Mouse (Mus musculus) thymus, postnatal 0 days (tissue): ENCODE measurements around the gene Crlf3. TPM values are rescaled to one million over a fixed set of nuclear protein-coding genes. Genes with fewer than 3 reads are reported as not detected.

ENCODE experiments used
- DNase-seq: peaks from one replicate; pipeline ENCODE4 v3.0.0-alpha.2; 2015; ENCODE audit warnings: low spot score
- polyA plus RNA-seq: library from polyadenylated mRNA; unstranded; fragments of >200 nt; fragmentation: Nextera tagmentation; extraction: Ambion mirVana; gene quantifications from 2 replicates; pipeline ENCODE4 v1.2.1, GENCODE M21; 2015

Gene Crlf3
- 110 and 116 TPM in 2 replicates for polyA plus RNA-seq

DNA sequence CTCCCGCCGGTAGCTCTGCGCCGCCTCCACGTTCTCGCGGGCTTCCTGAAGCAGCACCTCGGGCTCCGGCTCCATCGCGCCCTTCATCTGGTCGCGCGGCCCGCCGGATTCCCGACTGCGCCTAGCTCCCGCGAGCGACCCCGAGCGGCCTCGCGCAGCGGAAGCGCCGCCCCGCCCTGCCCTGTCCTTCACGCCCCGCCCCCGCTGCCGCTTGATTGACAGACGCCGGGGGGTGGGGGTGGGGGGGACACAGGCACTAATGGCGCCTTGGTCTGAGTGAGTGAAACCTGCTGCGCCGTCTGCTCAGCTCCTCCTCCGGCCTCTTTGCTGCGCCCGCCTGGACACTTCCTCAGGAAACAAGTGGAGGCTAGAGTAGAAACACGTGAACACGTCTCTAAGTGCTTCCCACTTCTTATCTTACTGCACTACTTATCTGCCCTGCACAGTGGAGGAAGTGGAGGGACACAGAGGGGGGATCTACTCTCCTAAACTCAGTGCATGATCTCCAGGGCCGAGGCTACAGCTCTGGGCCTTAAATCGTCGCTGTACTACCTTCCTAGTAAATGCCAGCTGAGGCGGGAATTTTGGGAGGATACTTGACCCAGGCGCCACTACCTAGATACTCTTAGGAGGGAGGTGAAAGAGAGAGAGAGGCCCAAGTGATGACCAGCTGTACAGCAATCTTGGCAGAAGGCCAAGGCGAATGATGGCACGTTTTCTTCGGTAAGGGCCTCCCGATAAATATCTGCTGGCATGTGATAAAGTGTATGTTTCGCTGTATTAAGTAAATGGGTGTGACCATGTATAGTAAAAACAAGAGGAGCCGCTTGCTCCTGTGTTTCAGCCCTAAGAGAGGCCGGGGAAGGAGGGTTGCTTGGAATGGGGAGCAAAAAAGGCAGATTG lies at the start of gene Crlf3:
Crlf3 (minus strand) TSS at position 166 of the 903 bp plus-strand sequence.
- DNase-seq, result peak; percentile 94

- DNase-seq, result no peak
Measured at GRCm38 (mm10) chr11:80116411-80116810, 35.6 kb upstream of the Crlf3 start.

GRCm38 (mm10) chr11:80104407-80104806 lies 23.6 kb upstream of the Crlf3 start:
- no peak for DNase-seq

- DNase-seq, result no peak
Measured at GRCm38 (mm10) chr11:80101298-80101697, 20.5 kb upstream of the Crlf3 start.

- DNase-seq, result no peak
Measured at GRCm38 (mm10) chr11:80098444-80099056, 17.8 kb upstream of the Crlf3 start.

DNA sequence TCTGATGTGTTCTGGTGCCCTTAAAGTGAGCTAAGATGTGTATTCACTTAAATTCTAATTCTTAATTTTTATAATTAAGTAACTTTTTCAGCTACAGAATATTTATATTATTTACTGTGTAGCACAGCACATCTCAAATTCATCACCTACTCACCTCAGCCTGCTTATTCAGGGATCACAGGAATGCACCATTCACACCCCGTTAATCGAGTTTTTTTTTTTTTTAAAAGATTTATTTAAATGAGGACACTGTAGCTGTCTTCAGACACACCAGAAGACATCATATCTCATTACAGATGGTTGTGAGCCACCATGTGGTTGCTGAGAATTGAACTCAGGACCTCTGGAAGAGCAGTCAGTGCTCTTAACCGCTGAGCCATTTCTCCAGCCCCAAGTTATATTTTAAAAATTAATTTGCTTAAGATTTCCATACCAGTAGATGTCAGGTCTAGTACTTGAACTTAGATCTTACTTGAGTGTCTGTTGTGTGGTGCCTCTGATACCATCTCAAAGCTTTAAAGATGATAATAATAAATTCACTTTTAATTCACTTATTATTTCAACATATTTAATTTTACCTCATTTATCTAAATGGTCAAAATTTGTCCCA lies 9.9 kb upstream of the Crlf3 start:
- DNase-seq, result no peak

GRCm38 (mm10) chr11:80089817-80090214 lies 9.0 kb upstream of the Crlf3 start:
- no peak for DNase-seq

DNA sequence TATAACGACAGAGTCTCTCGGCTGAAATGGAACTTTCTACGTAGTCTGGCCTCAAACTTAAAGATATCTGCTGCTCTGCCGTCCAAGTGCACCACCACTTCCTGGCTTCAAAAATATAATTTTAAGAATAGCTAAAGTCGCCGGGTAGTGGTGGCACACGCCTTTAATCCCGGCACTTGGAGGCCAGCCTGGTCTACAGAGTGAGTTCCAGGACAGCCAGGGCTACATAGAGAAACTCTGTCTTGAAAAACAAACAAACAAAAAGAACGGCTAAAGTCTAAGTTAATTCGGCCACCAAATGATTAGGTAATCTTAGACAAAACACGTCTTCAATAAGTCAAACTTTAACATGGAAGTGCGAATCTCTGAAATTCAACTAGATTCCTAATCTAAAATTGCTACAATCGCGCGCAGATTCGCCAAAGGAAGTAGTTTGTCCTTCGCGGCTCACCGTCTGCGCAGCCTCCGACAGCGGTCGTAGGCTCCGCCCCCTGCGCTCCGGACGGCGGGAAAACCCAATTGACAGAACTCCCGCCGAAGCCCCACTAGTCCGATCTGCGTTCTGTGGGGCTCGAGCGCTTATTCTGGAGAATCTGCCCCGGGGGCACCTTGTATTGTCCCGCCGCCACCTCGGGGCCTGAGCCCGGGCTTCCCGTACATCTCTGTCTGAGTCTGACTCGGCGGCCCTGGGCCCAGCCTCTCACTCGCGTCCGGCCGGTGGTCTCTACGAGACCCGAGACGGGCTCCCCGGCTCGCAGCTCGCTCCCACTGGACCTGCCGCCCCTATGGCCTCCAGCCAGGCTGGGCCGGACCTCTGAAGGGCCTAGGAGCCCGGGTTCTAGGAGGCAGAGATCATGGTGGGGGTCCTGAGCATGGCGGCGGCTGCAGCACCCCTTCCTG lies 8.4 kb upstream of the Crlf3 start, which contains the start of gene Atad5:
Atad5 (plus strand) TSS at position 484 of the 900 bp plus-strand sequence.
- peak; percentile 87 for DNase-seq

- DNase-seq, result peak; percentile 91
Measured at GRCm38 (mm10) chr11:80086844-80087243, 6.1 kb upstream of the Crlf3 start.

- no peak for DNase-seq
Measured at GRCm38 (mm10) chr11:80085356-80086055, 4.7 kb upstream of the Crlf3 start.

- DNase-seq, result no peak
Measured at GRCm38 (mm10) chr11:80081786-80082319, 1.1 kb upstream of the Crlf3 start.

DNA sequence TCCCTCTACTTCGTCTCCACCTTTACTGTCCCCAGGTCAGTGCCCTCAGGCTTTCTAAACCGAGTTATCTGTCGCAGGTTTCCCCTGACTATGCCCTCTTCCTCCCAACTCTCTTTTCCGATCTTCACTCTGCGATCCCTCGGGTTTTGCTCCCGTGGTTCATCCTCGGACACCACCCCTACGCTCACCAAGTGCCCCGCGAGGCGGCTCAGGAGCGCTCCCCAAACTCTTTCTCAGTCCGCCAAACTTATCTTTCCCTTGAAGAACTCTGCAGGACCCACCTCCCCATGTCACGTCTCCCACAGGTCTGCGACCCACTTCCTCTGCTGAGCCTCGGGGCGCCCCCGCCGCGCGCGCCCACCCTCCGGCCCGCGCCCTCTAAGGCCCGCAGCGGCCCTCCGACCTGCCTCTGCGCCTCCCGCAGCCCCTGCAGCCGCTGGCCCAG lies 388 bp downstream of the Crlf3 start:
- no peak for DNase-seq

DNA sequence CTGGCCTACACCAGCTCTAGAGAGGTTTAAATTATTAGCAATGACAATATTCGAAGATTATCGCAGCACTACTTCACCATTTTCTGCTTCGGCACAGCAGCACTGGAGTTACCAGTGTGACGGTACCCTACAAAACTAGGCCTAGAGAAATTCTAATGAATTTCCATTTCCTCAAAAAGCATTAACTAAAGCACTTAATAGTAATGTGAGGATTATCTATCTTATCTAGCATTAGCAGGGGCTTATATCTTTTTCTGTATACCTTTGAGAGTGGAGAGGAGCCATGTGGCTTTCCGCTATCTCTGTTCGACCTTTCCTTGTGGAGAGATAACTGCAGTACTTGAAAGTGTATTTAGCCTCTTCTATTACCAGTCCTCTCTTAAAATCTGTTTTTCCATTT lies 1.0 kb downstream of the Crlf3 start:
- DNase-seq, result no peak

- DNase-seq, result no peak
Measured at GRCm38 (mm10) chr11:80078831-80079230, 2.0 kb downstream of the Crlf3 start.

DNA sequence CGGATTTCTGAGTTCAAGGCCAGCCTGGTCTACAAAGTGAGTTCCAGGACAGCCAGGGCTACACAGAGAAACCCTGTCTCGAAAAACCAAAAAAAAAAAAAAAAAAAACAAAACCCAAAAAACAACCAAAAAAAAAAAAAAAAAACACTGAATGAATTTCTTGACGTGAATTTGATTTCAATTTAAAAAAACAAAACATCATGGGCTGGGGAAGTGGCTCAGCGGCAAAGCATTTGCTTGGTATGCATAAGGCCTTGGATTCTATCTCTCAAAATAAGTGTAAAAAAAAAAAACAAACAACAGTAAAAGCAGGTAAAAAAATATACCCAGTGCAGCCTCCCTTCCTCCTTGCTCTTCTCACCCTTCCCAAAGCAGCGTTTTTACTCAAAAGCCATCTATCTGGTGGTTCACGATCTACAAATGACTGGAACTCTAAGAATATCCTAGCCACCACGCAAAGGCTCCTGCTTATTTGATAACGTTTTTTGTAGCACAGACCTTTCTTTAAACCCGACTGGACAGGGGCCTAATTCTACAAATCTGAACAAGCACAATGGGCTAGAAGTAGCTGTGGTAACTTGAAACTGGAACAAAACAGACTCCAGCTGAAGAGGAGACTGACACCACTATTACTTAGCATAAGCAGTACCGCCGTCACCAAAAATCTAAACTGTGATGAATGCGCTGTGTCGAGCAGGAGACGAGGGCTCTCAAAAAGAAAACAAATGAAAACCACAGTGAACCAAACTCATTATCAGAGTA lies 2.8 kb downstream of the Crlf3 start:
- no peak for DNase-seq

DNA sequence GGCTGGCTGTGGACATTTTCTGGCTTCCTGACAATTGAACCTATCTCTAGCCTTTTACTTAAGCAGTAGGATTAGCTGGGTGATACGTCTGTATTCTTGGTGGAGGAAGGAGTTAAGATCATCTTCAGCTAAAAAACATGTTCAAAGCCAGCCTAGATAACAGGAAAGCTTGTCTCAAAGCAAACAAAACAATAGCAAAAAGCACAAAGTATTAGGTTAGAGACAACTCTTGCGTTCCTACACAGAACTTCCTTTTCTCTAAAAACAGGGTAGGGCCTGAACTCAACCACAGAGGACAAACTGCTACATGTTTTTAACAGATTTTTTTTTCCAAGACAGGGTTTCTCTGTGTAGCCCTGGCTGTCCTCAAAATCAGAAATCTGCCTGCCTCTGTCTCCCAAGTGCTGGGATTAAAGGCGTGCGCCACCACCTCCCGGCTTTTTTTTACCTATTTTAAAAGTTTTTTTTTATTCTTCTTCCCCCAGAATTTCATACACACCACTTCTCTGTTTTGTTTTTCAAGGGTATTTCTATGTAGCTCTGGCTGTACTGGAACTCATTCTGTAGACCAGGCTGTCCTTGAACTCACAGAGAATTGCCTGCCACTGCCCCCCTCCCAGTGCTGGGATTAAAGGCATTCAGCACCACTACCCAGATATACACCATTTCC lies 5.0 kb downstream of the Crlf3 start:
- no peak for DNase-seq

- peak; percentile 30 for DNase-seq
Measured at GRCm38 (mm10) chr11:80072365-80072764, 8.4 kb downstream of the Crlf3 start.

DNA sequence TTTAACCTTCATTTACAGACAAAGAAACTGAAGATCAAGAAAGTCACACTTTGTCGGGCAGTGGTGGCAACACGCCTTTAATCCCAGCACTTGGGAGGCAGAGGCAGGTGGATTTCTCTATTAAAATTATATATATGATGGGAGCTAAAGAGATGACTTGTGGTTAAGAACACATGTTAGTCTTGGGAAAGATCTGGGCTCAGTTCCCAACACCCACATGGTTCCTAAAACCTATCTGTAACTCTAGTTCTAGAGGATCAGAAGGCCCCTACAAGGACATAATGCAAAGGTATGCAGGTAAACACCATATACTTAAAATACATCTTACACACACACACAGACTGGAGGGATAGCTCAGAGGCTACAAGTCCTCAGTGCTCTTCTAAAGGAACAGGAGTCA lies 9.8 kb downstream of the Crlf3 start:
- DNase-seq, result no peak

GRCm38 (mm10) chr11:80069815-80070214 lies 11.0 kb downstream of the Crlf3 start:
- DNase-seq, result no peak
